Mouse (Mus musculus) stomach, embryonic 16.5 days (tissue): ENCODE measurements around the gene Sstr3. TPM values are rescaled to one million over a fixed set of nuclear protein-coding genes. Genes with fewer than 3 reads are reported as not detected.

Source experiments
- ATAC-seq: fragments of 200-750 bp; cut with Nextera tagmentation; 2 replicates; pipeline ENCODE4 v1.8.0; 2017; ENCODE audit warnings: moderate number of reproducible peaks, moderate TSS enrichment; ENCODE audit not compliant: insufficient read depth, low FRiP score
- H3K27ac ChIP-seq: fragments of 300-500 bp; sonication (generic); 2 replicates; pipeline ENCODE4 v1.5.1; 2014; ENCODE audit warnings: low read length
- H3K27me3 ChIP-seq: fragments of 300-500 bp; sonication (generic); 2 replicates; pipeline ENCODE4 v1.6.1; 2014; ENCODE audit warnings: low read length, control low read depth, mixed read lengths; ENCODE audit not compliant: control insufficient read depth, insufficient read depth
- H3K36me3 ChIP-seq: fragments of 300-500 bp; sonication (generic); 2 replicates; pipeline ENCODE4 v1.6.1; 2014; ENCODE audit warnings: low read length; ENCODE audit not compliant: control insufficient read depth, insufficient read depth
- H3K4me1 ChIP-seq: fragments of 300-500 bp; sonication (generic); 2 replicates; pipeline ENCODE4 v1.6.1; 2014; ENCODE audit warnings: low read length, control low read depth, mixed read lengths; ENCODE audit not compliant: control insufficient read depth, insufficient read depth
- H3K4me2 ChIP-seq: fragments of 300-500 bp; sonication (generic); 2 replicates; pipeline ENCODE4 v1.6.1; 2014; ENCODE audit warnings: low read depth, low read length, mixed read lengths
- H3K4me3 ChIP-seq: fragments of 300-500 bp; sonication (generic); replicated peaks from 2 replicates; pipeline ENCODE4 v1.5.1; 2014; ENCODE audit warnings: mild to moderate bottlenecking, low read length
- H3K9ac ChIP-seq: fragments of 300-500 bp; sonication (generic); 2 replicates; pipeline ENCODE4 v1.6.1; 2014; ENCODE audit warnings: low read length
- H3K9me3 ChIP-seq: fragments of 300-500 bp; sonication (generic); replicated peaks from 2 replicates; pipeline ENCODE4 v1.6.1; 2016; ENCODE audit warnings: low read length, control low read depth; ENCODE audit not compliant: control insufficient read depth
- WGBS: fragments of 180-500 bp; shearing (Covaris S2); extraction: QIAGEN DNeasy Blood & Tissue Kit; methylation state at CpG from one replicate; pipeline ENCODE4 v1.1.7; 2014; 5-methylcytosine and 5-hydroxymethylcytosine counted together
- polyA plus RNA-seq: library from polyadenylated mRNA; unstranded; fragments of >200 nt; fragmentation: Nextera tagmentation; extraction: Ambion mirVana; gene quantifications from 2 replicates; pipeline ENCODE4 v1.2.1, GENCODE M21; 2015

The Sstr3 gene
- polyA plus RNA-seq, 1 experiment from 2014 or later: 0.12 TPM

DNA sequence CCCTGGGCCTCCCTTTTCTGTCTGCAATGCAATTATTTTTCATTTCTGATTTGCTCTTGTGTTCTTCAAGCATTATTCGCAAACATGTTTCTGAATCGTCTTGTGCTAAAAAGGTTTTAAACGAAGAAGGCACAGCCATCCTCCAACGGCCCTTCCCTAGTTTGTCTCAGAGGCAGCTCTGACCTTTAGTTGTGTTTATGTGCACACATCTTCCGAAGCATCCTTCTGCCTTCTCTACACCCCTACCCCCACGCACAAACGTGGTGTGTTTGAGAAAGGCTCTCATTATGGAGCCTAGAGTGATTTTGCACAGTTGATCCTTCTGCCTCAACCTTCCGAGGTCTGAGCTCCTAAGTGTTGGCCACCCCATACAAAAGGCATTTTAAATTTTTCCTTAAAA, 4.2 kb upstream of the Sstr3 start:
- H3K4me1 ChIP-seq: 0 out of 2 replicates have a peak, but pooled peaks cover 4% of the 10 kb centered on the region
- 0 out of 2 replicates have a peak, but pooled peaks cover 4% of the 10 kb centered on the region for H3K9me3 ChIP-seq
- no peak overlapping the region for H3K9ac ChIP-seq
- no peaks in the 10 kb centered on the region for H3K36me3 ChIP-seq
- peaks cover 4% of the 10 kb centered on the region; the same call in 1 of the 2 replicates for H3K27me3 ChIP-seq
- no peak for ATAC-seq
- no peak overlapping the region for H3K4me2 ChIP-seq
- H3K27ac ChIP-seq: no peak overlapping the region
- 53% methylated on average over 8 of the region's 8 CpGs for WGBS
- no peak overlapping the region for H3K4me3 ChIP-seq

GRCm38 (mm10) chr15:78548336-78548665, 3.8 kb upstream of the Sstr3 start:
- H3K4me3 ChIP-seq: no peak overlapping the region
- 26% methylated on average over 3 of the region's 3 CpGs for WGBS
- 0 out of 2 replicates have a peak, but pooled peaks cover 3% of the 10 kb centered on the region for H3K9me3 ChIP-seq
- H3K4me1 ChIP-seq: 0 out of 2 replicates have a peak, but pooled peaks cover 4% of the 10 kb centered on the region
- ATAC-seq: peak; percentile 42; the same call in 1 of the 2 replicates
- H3K9ac ChIP-seq: no peak overlapping the region
- H3K36me3 ChIP-seq: no peaks in the 10 kb centered on the region
- H3K4me2 ChIP-seq: no peak overlapping the region
- H3K27ac ChIP-seq: no peak overlapping the region
- peaks cover 6% of the 10 kb centered on the region; the same call in 1 of the 2 replicates for H3K27me3 ChIP-seq

- 40% methylated on average over 5 of the region's 5 CpGs for WGBS
- peaks cover 6% of the 10 kb centered on the region; the same call in 1 of the 2 replicates for H3K27me3 ChIP-seq
- no peaks in the 10 kb centered on the region for H3K9me3 ChIP-seq
- no peak overlapping the region for H3K27ac ChIP-seq
- no peak overlapping the region for H3K9ac ChIP-seq
- 0 out of 2 replicates have a peak, but pooled peaks cover 4% of the 10 kb centered on the region for H3K4me1 ChIP-seq
- H3K36me3 ChIP-seq: no peaks in the 10 kb centered on the region
- H3K4me2 ChIP-seq: no peak overlapping the region
- 0 out of 2 replicates have a peak, but pooled peaks have one; percentile 21 for ATAC-seq
- H3K4me3 ChIP-seq: no peak overlapping the region
Measured at GRCm38 (mm10) chr15:78547415-78548335, 3.2 kb upstream of the Sstr3 start.

- Histone ChIP-seq H3K9ac (no peak overlapping the region), H3K4me2 (no peak overlapping the region), H3K4me1 (peaks cover 11% of the 10 kb centered on the region; the same call in 1 of the 2 replicates), H3K36me3 (no peaks in the 10 kb centered on the region), H3K4me3 (no peak overlapping the region), H3K27ac (no peak overlapping the region), H3K27me3 (peaks cover 6% of the 10 kb centered on the region; the same call in 1 of the 2 replicates), H3K9me3 (no peaks in the 10 kb centered on the region)
- ATAC-seq: no peak
- 79% methylated on average over 4 of the region's 4 CpGs for WGBS
Measured at GRCm38 (mm10) chr15:78546060-78546459, 1.6 kb upstream of the Sstr3 start.

DNA sequence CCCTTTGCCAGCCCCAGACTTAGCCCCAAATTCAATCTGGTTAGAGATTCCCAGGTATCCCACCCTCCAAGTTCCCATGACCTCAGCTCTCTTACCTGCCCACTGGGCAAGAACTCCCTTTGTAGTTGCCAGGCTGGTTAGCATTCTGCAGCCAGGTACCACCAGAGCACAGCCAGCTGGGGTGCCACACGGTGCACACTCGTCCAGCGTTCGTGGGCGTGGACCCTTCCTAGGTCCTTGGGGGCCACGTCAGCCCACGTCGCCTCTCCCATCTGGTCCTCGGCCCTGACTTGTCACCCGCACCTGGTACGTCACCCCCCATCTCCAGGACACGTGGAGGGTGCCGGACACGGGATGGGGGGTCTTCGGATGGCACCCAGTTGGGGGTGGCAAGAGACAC, 444 bp downstream of the Sstr3 start:
- Histone ChIP-seq H3K27ac (no peak overlapping the region), H3K4me1 (peaks cover 11% of the 10 kb centered on the region; the same call in 1 of the 2 replicates), H3K4me3 (no peak overlapping the region), H3K9ac (no peak overlapping the region), H3K27me3 (peaks cover 12% of the 10 kb centered on the region; the same call in 1 of the 2 replicates), H3K9me3 (no peaks in the 10 kb centered on the region), H3K4me2 (no peak overlapping the region), H3K36me3 (no peaks in the 10 kb centered on the region)
- WGBS: 68% methylated on average over 15 of the region's 15 CpGs
- no peak for ATAC-seq

DNA sequence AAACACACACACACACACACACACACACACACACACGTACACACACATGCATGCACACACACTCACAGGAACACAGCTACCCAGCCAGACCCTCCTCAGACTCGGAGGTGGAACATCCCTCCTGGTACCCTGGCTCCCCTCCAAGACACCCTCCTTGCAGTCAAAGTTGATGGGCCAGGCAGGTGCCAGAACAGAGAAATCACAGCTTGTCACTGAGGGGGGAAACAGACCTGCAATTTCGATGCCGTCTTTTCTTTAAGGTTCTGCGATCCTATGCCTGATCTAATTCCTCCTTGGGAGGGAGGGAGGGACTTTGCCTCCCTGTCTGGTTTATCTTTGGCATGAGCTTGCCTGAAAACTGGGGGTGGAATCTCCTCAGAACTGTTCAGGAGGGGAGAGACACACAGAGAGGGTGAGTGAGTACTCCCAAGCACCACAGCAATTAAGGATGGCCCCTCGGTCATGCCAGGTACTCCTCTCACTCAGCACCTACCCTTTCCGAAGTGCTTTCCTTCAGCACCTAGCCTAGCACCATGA, 1.6 kb downstream of the Sstr3 start:
- 64% methylated on average over 7 of the region's 7 CpGs for WGBS
- Histone ChIP-seq H3K36me3 (no peaks in the 10 kb centered on the region), H3K4me2 (no peak overlapping the region), H3K4me1 (peaks cover 11% of the 10 kb centered on the region; the same call in 1 of the 2 replicates), H3K27ac (no peak overlapping the region), H3K9ac (no peak overlapping the region), H3K4me3 (no peak overlapping the region), H3K27me3 (peaks cover 12% of the 10 kb centered on the region; the same call in 1 of the 2 replicates), H3K9me3 (no peaks in the 10 kb centered on the region)
- no peak for ATAC-seq

- peaks cover 11% of the 10 kb centered on the region; the same call in 1 of the 2 replicates for H3K4me1 ChIP-seq
- no peaks in the 10 kb centered on the region for H3K9me3 ChIP-seq
- H3K9ac ChIP-seq: no peak overlapping the region
- H3K4me2 ChIP-seq: no peak overlapping the region
- ATAC-seq: no peak
- H3K27ac ChIP-seq: no peak overlapping the region
- WGBS: 68% methylated on average over 3 of the region's 3 CpGs
- no peaks in the 10 kb centered on the region for H3K36me3 ChIP-seq
- no peak overlapping the region for H3K4me3 ChIP-seq
- H3K27me3 ChIP-seq: peaks cover 12% of the 10 kb centered on the region; the same call in 1 of the 2 replicates
Measured at GRCm38 (mm10) chr15:78542098-78542766, 2.3 kb downstream of the Sstr3 start.

DNA sequence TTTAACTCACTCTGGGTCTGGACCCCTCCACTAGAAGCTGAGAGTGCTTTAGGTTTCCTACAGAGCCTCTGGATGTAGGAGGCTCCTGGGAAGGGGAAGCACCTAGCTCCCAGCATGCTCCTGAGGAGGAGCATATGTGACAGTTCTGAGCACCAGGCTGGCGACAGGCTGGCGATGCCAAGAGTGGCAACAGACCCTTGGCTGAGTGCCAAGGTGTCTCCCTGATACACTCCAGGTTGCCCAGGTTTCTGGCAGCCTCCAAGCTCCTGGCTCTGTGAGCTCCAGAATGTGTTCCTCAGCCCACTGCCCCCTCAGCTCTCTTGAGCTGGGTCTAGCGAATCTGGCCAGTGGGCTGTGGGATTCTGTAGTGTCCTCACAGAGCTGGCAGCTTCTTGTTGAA, 2.9 kb downstream of the Sstr3 start:
- H3K36me3 ChIP-seq: no peaks in the 10 kb centered on the region
- no peak for ATAC-seq
- no peak overlapping the region for H3K27ac ChIP-seq
- peaks cover 12% of the 10 kb centered on the region; the same call in 1 of the 2 replicates for H3K27me3 ChIP-seq
- 0 out of 2 replicates have a peak overlapping the region, but pooled peaks have one; percentile 21 for H3K9ac ChIP-seq
- WGBS: 37% methylated on average over 3 of the region's 3 CpGs
- H3K9me3 ChIP-seq: no peaks in the 10 kb centered on the region
- H3K4me1 ChIP-seq: peaks cover 11% of the 10 kb centered on the region; the same call in 1 of the 2 replicates
- H3K4me2 ChIP-seq: no peak overlapping the region
- H3K4me3 ChIP-seq: no peak overlapping the region
